Mouse (Mus musculus) ES-Bruce4 (cell line): Measurements from ENCODE around the gene Fars2.

ENCODE experiments used
- CTCF ChIP-seq: IDR thresholded peaks from one replicate; pipeline ENCODE4 v1.8.1; 2011; ENCODE audit warnings: low read depth, low read length
- EP300 ChIP-seq: IDR thresholded peaks from 2 replicates; pipeline ENCODE4 v1.6.1; 2011; ENCODE audit warnings: low read depth, low read length; ENCODE audit not compliant: insufficient read depth
- POLR2A ChIP-seq: IDR thresholded peaks from one replicate; pipeline ENCODE4 v1.8.1; 2011; ENCODE audit warnings: low read length; ENCODE audit not compliant: insufficient read depth

GRCm38 (mm10) chr13:36314860-36315800 is 197.9 kb downstream of the Fars2 start:
- TF ChIP-seq CTCF (no peak), POLR2A (no peak), EP300 (no peak)
